Mouse (Mus musculus) kidney, adult 2 months (tissue): ENCODE results near the gene Ccdc117. TPM values are rescaled to one million over a fixed set of nuclear protein-coding genes. Genes with fewer than 3 reads are reported as not detected.

Experiments used
- DNase-seq: peaks from one replicate; pipeline ENCODE4 v3.0.0; 2021
- H3K27ac ChIP-seq: fragments of 200-500 bp; 2 replicates; pipeline ENCODE4 v1.5.1; 2012; ENCODE audit warnings: low read depth, low read length, control low read depth, inconsistent platforms; ENCODE audit not compliant: insufficient read depth
- H3K27me3 ChIP-seq: fragments of 200-500 bp; replicated peaks from 2 replicates; pipeline ENCODE4 v1.6.1; 2012; ENCODE audit warnings: mild to moderate bottlenecking, moderate library complexity, low read length, inconsistent platforms; ENCODE audit not compliant: control insufficient read depth, insufficient read depth
- H3K36me3 ChIP-seq: fragments of 200-500 bp; 2 replicates; pipeline ENCODE4 v1.6.1; 2012; ENCODE audit warnings: mild to moderate bottlenecking, moderate library complexity, low read length, inconsistent platforms; ENCODE audit not compliant: control insufficient read depth, insufficient read depth
- H3K4me1 ChIP-seq: fragments of 200-500 bp; 2 replicates; pipeline ENCODE4 v1.6.1; 2011; ENCODE audit warnings: low read length; ENCODE audit not compliant: control insufficient read depth, insufficient read depth
- H3K4me3 ChIP-seq: fragments of 200-500 bp; 2 replicates; pipeline ENCODE4 v1.5.1; 2011; ENCODE audit warnings: mild to moderate bottlenecking, low read depth, low read length, control low read depth; ENCODE audit not compliant: insufficient read depth
- CTCF ChIP-seq: fragments of 200-500 bp; conservative IDR thresholded peaks from 2 replicates; pipeline ENCODE4 v1.5.1; 2011; ENCODE audit warnings: low read depth, mild to moderate bottlenecking, control low read depth, low read length, moderate library complexity, mixed read lengths; ENCODE audit not compliant: insufficient read depth, insufficient read length
- POLR2A ChIP-seq: fragments of 200-500 bp; IDR thresholded peaks from one replicate; pipeline ENCODE4 v1.6.1; 2011; ENCODE audit warnings: low read depth, low read length, control low read depth
- WGBS: fragments of 180-500 bp; shearing (Covaris S2); methylation state at CpG from one replicate; pipeline ENCODE4 v1.1.7; 2018; 5-methylcytosine and 5-hydroxymethylcytosine counted together
- polyA plus RNA-seq: library from polyadenylated mRNA; depleted of rRNA; stranded (reverse); fragments of >200 nt; gene quantifications from 2 replicates; pipeline ENCODE4 v1.2.3, GENCODE M21; 2012

Gene Ccdc117
- polyA plus RNA-seq, 1 experiment = 9.4 TPM

- TF ChIP-seq CTCF (peak; percentile 81), POLR2A (peak; percentile 21)
- peak; percentile 96 for DNase-seq
- WGBS = 37% methylated on average over 5 of the region's 5 CpGs
- peaks cover 32% of the 10 kb centered on the region for H3K4me1 ChIP-seq
- no peak overlapping the region for H3K4me3 ChIP-seq
- H3K27ac ChIP-seq = peak overlapping the region; percentile 83
- H3K27me3 ChIP-seq = no peaks in the 10 kb centered on the region
- peaks cover 9% of the 10 kb centered on the region for H3K36me3 ChIP-seq
Measured at GRCm38 (mm10) chr11:5533108-5533507, 8.9 kb downstream of the Ccdc117 start.

GRCm38 (mm10) chr11:5530717-5531116, 11.3 kb downstream of the Ccdc117 start:
- no peaks in the 10 kb centered on the region for H3K27me3 ChIP-seq
- 43% methylated on average over 6 of the region's 6 CpGs for WGBS
- H3K27ac ChIP-seq = peak overlapping the region; percentile 74
- no peak overlapping the region for H3K4me3 ChIP-seq
- TF ChIP-seq CTCF = no peak
- TF ChIP-seq POLR2A = no peak
- peaks cover 13% of the 10 kb centered on the region for H3K36me3 ChIP-seq
- H3K4me1 ChIP-seq = peaks cover 38% of the 10 kb centered on the region
- DNase-seq = no peak

- H3K27ac ChIP-seq = peak overlapping the region; percentile 86
- no peak overlapping the region for H3K4me3 ChIP-seq
- no peaks in the 10 kb centered on the region for H3K27me3 ChIP-seq
- H3K4me1 ChIP-seq = peaks cover 38% of the 10 kb centered on the region
- TF ChIP-seq POLR2A (no peak), CTCF (no peak)
- peaks cover 15% of the 10 kb centered on the region for H3K36me3 ChIP-seq
- 29% methylated on average over 5 of the region's 5 CpGs for WGBS
- peak; percentile 76 for DNase-seq
Measured at GRCm38 (mm10) chr11:5530172-5530571, 11.8 kb downstream of the Ccdc117 start.

- TF ChIP-seq CTCF (no peak), POLR2A (no peak)
- WGBS = 25% methylated on average over 5 of the region's 5 CpGs
- peak overlapping the region; percentile 77; the same call in 1 of the 2 replicates for H3K27ac ChIP-seq
- H3K4me3 ChIP-seq = no peak overlapping the region
- H3K4me1 ChIP-seq = peaks cover 41% of the 10 kb centered on the region
- no peak for DNase-seq
- H3K36me3 ChIP-seq = peaks cover 22% of the 10 kb centered on the region
- no peaks in the 10 kb centered on the region for H3K27me3 ChIP-seq
Measured at GRCm38 (mm10) chr11:5528841-5529240, 13.1 kb downstream of the Ccdc117 start.

GRCm38 (mm10) chr11:5527865-5528523, 14.0 kb downstream of the Ccdc117 start:
- Histone ChIP-seq H3K36me3 (peaks cover 28% of the 10 kb centered on the region), H3K4me1 (peaks cover 38% of the 10 kb centered on the region), H3K4me3 (no peak overlapping the region), H3K27ac (no peak overlapping the region), H3K27me3 (no peaks in the 10 kb centered on the region)
- 80% methylated on average over 5 of the region's 5 CpGs for WGBS
- TF ChIP-seq CTCF (no peak), POLR2A (no peak)
- no peak for DNase-seq

GRCm38 (mm10) chr11:5526573-5527439, 15.2 kb downstream of the Ccdc117 start:
- no peak overlapping the region for H3K27ac ChIP-seq
- DNase-seq = peak; percentile 43
- no peaks in the 10 kb centered on the region for H3K27me3 ChIP-seq
- TF ChIP-seq CTCF (no peak), POLR2A (peak; percentile 11)
- WGBS = 72% methylated on average over 7 of the region's 7 CpGs
- H3K4me3 ChIP-seq = no peak overlapping the region
- peaks cover 32% of the 10 kb centered on the region for H3K36me3 ChIP-seq
- peaks cover 37% of the 10 kb centered on the region for H3K4me1 ChIP-seq

- Histone ChIP-seq H3K4me3 (no peak overlapping the region), H3K27ac (no peak overlapping the region), H3K27me3 (no peaks in the 10 kb centered on the region), H3K4me1 (peaks cover 28% of the 10 kb centered on the region), H3K36me3 (peaks cover 25% of the 10 kb centered on the region)
- no peak for DNase-seq
- WGBS = 78% methylated on average over 4 of the region's 4 CpGs
- TF ChIP-seq CTCF (no peak), POLR2A (no peak)
Measured at GRCm38 (mm10) chr11:5525418-5525817, 16.6 kb downstream of the Ccdc117 start.
